ENCODE assay signal across 8 mouse cellular contexts in genomic region chr14:56885986-56886593, GRCm38 (mm10). TPM values are rescaled to one million over a fixed set of nuclear protein-coding genes. Genes with fewer than 3 reads are reported as not detected.
A peak's percentile ranks its signal among the peaks of the same experiment; 100 is the strongest.
DNase-seq lines count a peak whose midpoint lies in the region; ATAC-seq and TF ChIP-seq lines count a peak whose summit lies in the region.
"Not testable (repeated sequence)": the region's sequence is repeated elsewhere in the genome, so short reads cannot be mapped to it uniquely, and the experiment has no call there.

No protein-coding gene starts in this region.

- peak overlapping the region; percentile 56 for H3K4me2 ChIP-seq in hindbrain, postnatal 0 days (ENCODE audit: low read depth, low read length)

- intact Hi-C loops in gastrocnemius, adult 2 months (cut with DNase I) = loop anchor here (2.0 kb wide), 1 partner anchor 73 kb away; no protein-coding TSS in a partner anchor

- peak; percentile 92 for DNase-seq in gastrocnemius, adult 2 months
- peak; percentile 87 for DNase-seq in hindbrain, postnatal 0 days (ENCODE audit: low spot score)
- peak; percentile 71 to 80 for DNase-seq in left cerebral cortex, adult 8-10 months (ENCODE audit: low spot score in 2 of 2)
- DNase-seq in right cerebral cortex, adult 2 months (ENCODE audit: low spot score in 2 of 2) = peak; percentile 59 to 61
- peak; percentile 47 for DNase-seq in urinary bladder, postnatal 10 days (ENCODE audit: low spot score)

- not testable (repeated sequence) for TF ChIP-seq CTCF in gastrocnemius, adult 2 months (IDR thresholded peaks at IDR 0.05); hindbrain, postnatal 0 days (IDR thresholded peaks at IDR 0.05; ENCODE audit: low read depth)

- H3K4me3 ChIP-seq in gastrocnemius, adult 2 months = peak overlapping the region; percentile 74
- H3K4me3 ChIP-seq in hindbrain, postnatal 0 days (ENCODE audit: low read length) = peak overlapping the region; percentile 45
- peak overlapping the region; percentile 90 for H3K4me3 ChIP-seq in megakaryocyte, embryonic 14.5 days (replicated peaks)

- ATAC-seq in activated CD4-positive, CD25-positive, alpha-beta regulatory T cell, adult 4 months = peak; percentile 83
- peak; percentile 82 for ATAC-seq in common myeloid progenitor, adult 5-6 weeks (replicated peaks; ENCODE audit: low read depth, poor library complexity, severe bottlenecking)
- peak; percentile 97 for ATAC-seq in hindbrain, postnatal 0 days

- H3K27ac ChIP-seq in gastrocnemius, adult 2 months = peak overlapping the region; percentile 98
- peak overlapping the region; percentile 94 for H3K27ac ChIP-seq in hindbrain, postnatal 0 days

- not testable (repeated sequence) for H3K27me3 ChIP-seq in hindbrain, postnatal 0 days (ENCODE audit: insufficient read depth, low read length); megakaryocyte, embryonic 14.5 days (replicated peaks)

- H3K9me3 ChIP-seq in hindbrain, postnatal 0 days (ENCODE audit: low read length); megakaryocyte, embryonic 14.5 days: not testable (repeated sequence)

- under 1% methylated on average over 32 of the region's 69 CpGs for WGBS in hindbrain, postnatal 0 days

- not testable (repeated sequence) for H3K36me3 ChIP-seq in hindbrain, postnatal 0 days (ENCODE audit: insufficient read depth, low read length)
- H3K36me3 ChIP-seq in megakaryocyte, embryonic 14.5 days (replicated peaks; ENCODE audit: low read length) = peaks cover 28% of the 10 kb centered on the region

- H3K9ac ChIP-seq in hindbrain, postnatal 0 days (replicated peaks; ENCODE audit: low read length) = peak overlapping the region; percentile 60

- H3K4me1 ChIP-seq in hindbrain, postnatal 0 days (ENCODE audit: insufficient read depth, low read length) = not testable (repeated sequence)
- H3K4me1 ChIP-seq in megakaryocyte, embryonic 14.5 days = peaks cover 28% of the 10 kb centered on the region

RNA-seq across cellular contexts. Expression of gene Zmym2, which starts 0.4 kb away (rescaled TPM):
- polyA plus RNA-seq in activated CD4-positive, CD25-positive, alpha-beta regulatory T cell, adult 4 months (2017; shearing (Covaris generic)) = 10 to 100 TPM; 37.8 to 48.3 TPM
- total RNA-seq in common myeloid progenitor, adult 5-6 weeks (2017) = 39.2 and 52.0 TPM in 2 replicates
- 10 to 100 TPM; 35.2 to 36.8 TPM for total RNA-seq in gastrocnemius, adult 2 months (2021)
- total RNA-seq in hindbrain, postnatal 0 days (2014; rRNA removed) = 27.3 and 37.1 TPM in 2 replicates
- 28.5 TPM in 2 replicates for polyA plus RNA-seq in hindbrain, postnatal 0 days (2015; fragmentation: Nextera tagmentation; extraction: Ambion mirVana)
- total RNA-seq in left cerebral cortex, adult 8-10 months (2022) = 100 to 1,000 TPM in 1 of 4 experiments, 10 to 100 TPM in 3; 83.8 to 112 (median 92.0) TPM
- 1.2 TPM in 1 of 2 replicates, not detected in the other for polyA plus RNA-seq in megakaryocyte, embryonic 14.5 days (2012; ENCODE audit: insufficient read depth, low replicate concordance)

Comparison
In these comparisons a context has a peak if more than half of its experiments do, and no peak if none do; other contexts are left out.
1. Peak in every context shown above with its lines: DNase-seq, ATAC-seq, H3K4me3 ChIP-seq and H3K27ac ChIP-seq.